Mouse (Mus musculus): Measurements from ENCODE around the gene Olfr1507.

The Olfr1507 gene

DNA sequence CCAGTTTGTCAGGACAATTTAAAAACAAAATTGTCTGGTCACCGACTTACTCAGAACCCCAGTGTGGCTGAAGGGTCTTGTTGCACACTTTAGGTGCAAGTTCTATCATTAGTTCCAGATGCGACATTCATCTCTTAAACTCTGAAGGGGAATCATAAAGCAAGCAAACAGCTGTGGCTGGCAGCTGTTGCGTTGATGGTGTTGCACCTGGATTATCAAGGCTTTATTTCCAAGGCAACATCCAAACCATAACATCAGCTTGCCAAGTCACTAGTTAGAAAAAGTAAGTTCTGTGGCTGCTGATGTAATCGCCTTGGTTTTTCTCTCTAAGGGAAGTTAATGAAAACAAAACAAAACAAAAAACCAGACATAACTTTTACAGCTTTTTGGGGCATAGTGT is at the start of gene Olfr1507:
Olfr1507 (minus strand) TSS at position 234 of the 400 bp plus-strand sequence.
- DNase-seq (ENCODE audit: low spot score): no peak

- no peak for DNase-seq (ENCODE audit: low spot score)
Measured at GRCm38 (mm10) chr14:52533336-52533735, 37.8 kb upstream of the Olfr1507 start.

DNA sequence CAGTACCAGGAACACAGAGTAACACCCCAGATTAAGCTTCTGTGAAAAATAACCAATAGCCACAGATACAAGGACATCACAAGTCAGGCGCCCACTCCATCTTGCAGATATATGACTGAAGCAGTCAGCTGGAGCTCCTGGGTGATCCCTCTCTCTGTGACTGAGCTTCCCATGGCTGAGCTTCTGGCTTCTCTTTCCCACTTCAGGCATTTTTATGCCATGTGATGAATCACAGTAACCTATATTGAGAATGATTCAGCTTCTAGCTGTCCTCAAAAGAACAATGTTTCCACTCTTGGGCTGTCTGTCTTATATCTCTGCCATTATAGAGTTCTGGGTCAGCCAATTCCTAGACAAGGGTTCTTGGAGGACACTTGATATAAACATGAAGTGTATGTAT is 29.4 kb upstream of the Olfr1507 start:
- no peak for DNase-seq (ENCODE audit: low spot score)

- no peak for DNase-seq (ENCODE audit: low spot score)
Measured at GRCm38 (mm10) chr14:52467395-52467794, 28.2 kb downstream of the Olfr1507 start, which contains the start of gene Olfr1508. Olfr1508 (minus strand) TSS chr14:52467495.

DNA sequence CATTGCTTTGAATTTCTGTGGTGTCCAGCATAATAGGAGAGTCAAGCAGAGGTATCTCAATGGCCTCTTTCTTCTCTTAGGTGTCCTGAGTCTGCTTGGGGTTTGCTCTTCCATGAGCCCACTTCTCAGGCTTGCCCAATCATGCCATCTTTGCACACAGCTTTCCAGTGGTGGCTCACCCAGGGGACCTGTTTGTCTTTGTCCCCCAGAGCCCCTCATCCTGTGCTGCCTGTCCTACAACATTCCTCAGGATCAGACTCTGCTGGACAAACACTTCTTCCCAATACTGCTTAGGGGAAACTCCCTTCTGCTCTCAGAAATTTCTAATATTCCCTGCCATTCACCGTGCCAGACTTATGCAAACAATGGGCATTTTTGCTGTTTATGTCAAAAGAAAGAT is 29.8 kb downstream of the Olfr1507 start:
- DNase-seq (ENCODE audit: low spot score): no peak

DNA sequence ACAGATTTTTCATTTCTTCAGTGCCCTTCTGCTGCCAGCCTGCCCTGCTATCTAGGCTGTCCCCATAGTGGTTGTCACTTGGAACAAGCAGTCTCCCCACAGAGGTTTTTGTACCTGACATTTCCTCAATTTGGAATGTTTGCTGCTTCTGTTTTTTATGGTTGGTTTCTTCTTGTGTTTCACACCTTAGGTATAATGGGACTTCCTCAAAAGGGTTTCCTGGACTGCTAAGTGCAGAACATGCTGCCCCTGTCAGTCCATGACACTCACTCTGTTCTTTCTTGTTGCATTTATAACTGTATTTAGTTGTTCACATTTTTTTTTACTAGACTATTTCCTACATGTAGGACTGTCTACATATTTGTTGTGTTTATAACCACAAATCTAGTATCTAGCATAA is 33.6 kb downstream of the Olfr1507 start:
- DNase-seq (ENCODE audit: low spot score): no peak

DNA sequence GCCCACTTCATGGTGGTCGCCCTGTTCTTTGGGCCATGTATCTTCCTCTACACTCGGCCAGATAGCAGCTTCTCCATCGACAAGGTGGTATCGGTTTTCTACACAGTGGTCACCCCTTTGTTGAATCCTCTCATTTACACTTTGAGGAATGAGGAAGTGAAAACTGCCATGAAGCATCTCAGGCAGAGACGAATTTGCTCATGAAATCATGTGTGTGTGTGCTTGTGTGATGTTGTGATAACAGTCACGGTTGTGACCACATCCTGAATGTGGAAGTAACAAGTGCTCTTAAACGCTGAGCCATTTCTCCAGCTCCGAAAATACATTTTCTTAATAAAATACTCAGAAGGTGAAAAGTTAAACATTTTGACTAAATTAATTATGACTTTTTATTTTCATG is 44.4 kb downstream of the Olfr1507 start:
- DNase-seq (ENCODE audit: low spot score): no peak

- DNase-seq (ENCODE audit: low spot score): no peak
Measured at GRCm38 (mm10) chr14:52442690-52443089, 52.9 kb downstream of the Olfr1507 start, which contains the start of gene Olfr1509. Olfr1509 (plus strand) TSS chr14:52442990.

All from layer of hippocampus, adult 11-12 months (tissue).